Mouse (Mus musculus) lung, embryonic 14.5 days (tissue): Measurements from ENCODE around the gene Inpp5e. TPM values are rescaled to one million over a fixed set of nuclear protein-coding genes. Genes with fewer than 3 reads are reported as not detected.
A peak's percentile ranks its signal among the peaks of the same experiment; 100 is the strongest.

Source experiments
- ATAC-seq: fragments of 200-750 bp; cut with Nextera tagmentation; 2 replicates; pipeline ENCODE4 v1.8.0; 2017; ENCODE audit warnings: mild to moderate bottlenecking, moderate TSS enrichment, moderate library complexity; ENCODE audit not compliant: insufficient read depth
- DNase-seq: peaks from one replicate; pipeline ENCODE4 v3.0.0-alpha.2; 2015
- H3K27ac ChIP-seq: fragments of 300-500 bp; sonication (generic); 2 replicates; pipeline ENCODE4 v1.5.1; 2014; ENCODE audit warnings: low read depth, mild to moderate bottlenecking, moderate library complexity
- H3K27me3 ChIP-seq: fragments of 300-500 bp; sonication (generic); 2 replicates; pipeline ENCODE4 v1.6.1; 2014; ENCODE audit warnings: low read length, control low read depth; ENCODE audit not compliant: insufficient read depth
- H3K36me3 ChIP-seq: fragments of 300-500 bp; sonication (generic); 2 replicates; pipeline ENCODE4 v1.6.1; 2014; ENCODE audit warnings: control low read depth; ENCODE audit not compliant: insufficient read depth
- H3K4me1 ChIP-seq: fragments of 300-500 bp; sonication (generic); 2 replicates; pipeline ENCODE4 v1.6.1; 2014; ENCODE audit warnings: antibody characterized with exemption, control low read depth; ENCODE audit not compliant: insufficient read depth
- H3K4me2 ChIP-seq: fragments of 300-500 bp; sonication (generic); 2 replicates; pipeline ENCODE4 v1.6.1; 2014; ENCODE audit warnings: mild to moderate bottlenecking
- H3K4me3 ChIP-seq: fragments of 300-500 bp; sonication (generic); 2 replicates; pipeline ENCODE4 v1.5.1; 2014; ENCODE audit warnings: low read depth, low read length
- H3K9ac ChIP-seq: fragments of 300-500 bp; sonication (generic); 2 replicates; pipeline ENCODE4 v1.6.1; 2014
- H3K9me3 ChIP-seq: fragments of 300-500 bp; sonication (generic); 2 replicates; pipeline ENCODE4 v1.6.1; 2016; ENCODE audit warnings: low read depth, low read length, control low read depth
- CTCF ChIP-seq: IDR thresholded peaks from 2 replicates; pipeline ENCODE4 v1.5.1; 2016; ENCODE audit warnings: antibody characterized with exemption, low read depth
- WGBS: fragments of 180-500 bp; shearing (Covaris S2); extraction: QIAGEN DNeasy Blood & Tissue Kit; methylation state at CpG from one replicate; pipeline ENCODE4 v1.1.7; 2014; 5-methylcytosine and 5-hydroxymethylcytosine counted together
- polyA plus RNA-seq: library from polyadenylated mRNA; unstranded; fragments of >200 nt; fragmentation: Nextera tagmentation; extraction: Ambion mirVana; gene quantifications from 2 replicates; pipeline ENCODE4 v1.2.1, GENCODE M21; 2014

Inpp5e gene
- polyA plus RNA-seq, 1 experiment from 2014 or later: 22.4 TPM

DNA sequence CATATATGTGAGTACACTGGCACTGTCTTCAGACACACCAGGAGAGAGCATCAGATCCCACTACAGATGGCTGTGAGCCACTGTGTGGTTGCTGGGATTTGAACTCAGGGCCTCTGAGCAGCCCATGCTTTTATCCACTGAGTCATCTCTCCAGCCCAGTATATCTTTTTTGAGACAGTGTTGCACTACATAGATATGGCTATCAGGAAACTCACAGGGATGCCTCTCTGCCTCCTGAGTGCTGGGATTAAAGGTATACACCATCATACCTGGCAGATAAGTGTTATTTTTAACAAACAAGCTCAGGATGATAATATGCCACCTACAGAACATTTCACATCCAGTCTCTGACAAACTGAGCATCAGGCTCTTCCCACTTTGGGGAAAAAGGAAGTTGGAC, 8.1 kb upstream of the Inpp5e start:
- peaks cover 95% of the 10 kb centered on the region for H3K36me3 ChIP-seq
- H3K9ac ChIP-seq: no peak overlapping the region
- H3K27me3 ChIP-seq: no peaks in the 10 kb centered on the region
- H3K4me1 ChIP-seq: no peaks in the 10 kb centered on the region
- H3K4me2 ChIP-seq: no peak overlapping the region
- H3K27ac ChIP-seq: no peak overlapping the region
- no peak for DNase-seq
- H3K4me3 ChIP-seq: no peak overlapping the region
- ATAC-seq: no peak
- no peaks in the 10 kb centered on the region for H3K9me3 ChIP-seq
- no peak for TF ChIP-seq CTCF

DNA sequence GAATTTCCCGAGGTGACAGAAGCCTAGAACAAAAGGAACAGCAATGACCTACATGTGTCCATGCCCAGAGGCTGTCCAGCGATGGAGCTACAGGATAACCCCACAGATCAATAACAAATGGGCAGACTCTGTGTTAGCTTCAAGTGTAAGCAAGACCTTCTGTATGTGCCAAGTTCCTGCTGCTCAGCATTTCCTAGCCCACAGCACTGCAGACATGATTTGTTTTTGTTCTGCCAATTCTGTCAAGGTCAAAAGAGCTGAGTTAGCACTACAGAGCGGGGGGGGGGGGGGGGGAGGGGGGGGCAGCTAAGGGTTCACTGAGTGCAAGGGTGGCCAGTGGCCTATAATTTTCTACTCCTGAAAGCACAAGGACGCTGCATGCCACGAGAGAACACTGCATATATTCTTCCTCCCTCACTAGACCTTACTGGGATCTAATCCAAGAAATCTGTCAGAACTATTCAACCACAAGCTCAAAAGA, 2.0 kb upstream of the Inpp5e start:
- ATAC-seq (no peak), DNase-seq (no peak)
- H3K4me1 ChIP-seq: peaks cover 20% of the 10 kb centered on the region
- H3K4me2 ChIP-seq: no peak overlapping the region
- no peak overlapping the region for H3K4me3 ChIP-seq
- 0 out of 2 replicates have a peak overlapping the region, but pooled peaks have one; percentile 19 for H3K27ac ChIP-seq
- H3K9me3 ChIP-seq: no peaks in the 10 kb centered on the region
- H3K36me3 ChIP-seq: peaks cover 65% of the 10 kb centered on the region
- 59% methylated on average over 4 of the region's 5 CpGs for WGBS
- no peaks in the 10 kb centered on the region for H3K27me3 ChIP-seq
- TF ChIP-seq CTCF: no peak
- H3K9ac ChIP-seq: no peak overlapping the region

DNA sequence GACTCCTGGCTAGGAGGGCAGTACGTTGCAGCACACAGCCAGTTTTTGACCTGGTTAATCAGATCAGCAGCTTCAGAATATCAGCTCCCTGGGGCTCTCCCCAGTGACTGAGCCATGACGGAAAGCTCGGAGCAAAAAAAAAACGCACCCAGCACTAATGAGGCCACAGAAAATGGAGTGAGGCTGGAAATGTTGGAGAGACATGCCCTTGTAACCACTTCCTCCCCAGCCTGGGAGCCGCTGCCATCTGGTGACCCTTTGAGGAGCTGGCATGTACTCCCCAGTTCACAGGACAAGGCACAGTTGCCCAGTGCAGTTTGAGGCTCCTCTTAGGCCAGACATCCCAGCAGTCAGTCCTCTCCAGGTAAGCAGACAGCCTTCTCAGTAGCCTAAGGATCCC, 1.1 kb upstream of the Inpp5e start:
- Histone ChIP-seq H3K9me3 (no peaks in the 10 kb centered on the region), H3K36me3 (peaks cover 56% of the 10 kb centered on the region), H3K4me1 (peaks cover 20% of the 10 kb centered on the region), H3K4me2 (no peak overlapping the region), H3K4me3 (no peak overlapping the region), H3K9ac (no peak overlapping the region), H3K27ac (no peak overlapping the region), H3K27me3 (no peaks in the 10 kb centered on the region)
- ATAC-seq (no peak), DNase-seq (no peak)
- 65% methylated on average over 5 of the region's 5 CpGs for WGBS
- no peak for TF ChIP-seq CTCF

DNA sequence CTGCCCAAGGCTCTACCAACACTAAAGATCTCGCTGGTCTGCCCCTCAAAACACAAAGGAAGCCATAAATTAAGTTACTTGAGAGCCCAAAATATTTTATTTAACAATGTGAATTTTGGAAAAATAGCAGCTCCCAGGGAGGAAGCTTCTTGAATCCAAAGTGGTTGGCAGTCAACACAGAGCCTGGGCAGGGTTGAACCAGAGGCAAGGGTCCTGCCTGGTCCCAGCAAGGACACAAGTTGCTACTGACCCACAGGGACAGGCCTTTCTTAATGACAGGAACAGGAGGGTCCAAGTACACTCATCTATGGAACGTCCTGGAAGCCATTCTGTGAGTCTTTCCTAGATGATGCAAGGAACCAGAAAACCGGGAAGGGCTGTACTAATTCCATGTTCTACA, 359 bp upstream of the Inpp5e start:
- Histone ChIP-seq H3K4me2 (peak overlapping the region; percentile 91), H3K36me3 (peaks cover 51% of the 10 kb centered on the region), H3K9me3 (no peaks in the 10 kb centered on the region), H3K27ac (no peak overlapping the region), H3K4me3 (peak overlapping the region; percentile 95), H3K9ac (no peak overlapping the region), H3K4me1 (peaks cover 20% of the 10 kb centered on the region), H3K27me3 (no peaks in the 10 kb centered on the region)
- 58% methylated on average over 3 of the region's 3 CpGs for WGBS
- DNase-seq (no peak), ATAC-seq (no peak)
- no peak for TF ChIP-seq CTCF

DNA sequence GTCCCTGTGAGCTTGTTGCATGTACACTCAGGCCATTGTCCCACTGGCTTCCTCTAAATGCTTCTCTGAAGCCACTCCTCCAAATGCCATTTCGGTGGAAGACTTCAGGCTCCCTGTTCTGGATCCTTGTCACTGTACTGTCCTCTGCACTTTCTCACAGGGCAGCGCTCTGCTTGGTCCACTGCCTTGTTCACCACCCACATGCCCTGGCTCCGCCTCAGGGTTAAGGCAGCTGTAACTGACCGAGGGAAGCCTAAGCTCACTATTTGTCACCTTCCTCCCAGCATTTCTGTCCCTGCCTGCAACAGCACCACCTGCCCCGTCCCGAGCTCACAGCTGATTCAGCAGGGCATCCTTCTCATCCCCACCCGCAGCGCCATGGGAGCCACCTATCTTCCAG, 5.7 kb downstream of the Inpp5e start:
- DNase-seq: no peak

DNA sequence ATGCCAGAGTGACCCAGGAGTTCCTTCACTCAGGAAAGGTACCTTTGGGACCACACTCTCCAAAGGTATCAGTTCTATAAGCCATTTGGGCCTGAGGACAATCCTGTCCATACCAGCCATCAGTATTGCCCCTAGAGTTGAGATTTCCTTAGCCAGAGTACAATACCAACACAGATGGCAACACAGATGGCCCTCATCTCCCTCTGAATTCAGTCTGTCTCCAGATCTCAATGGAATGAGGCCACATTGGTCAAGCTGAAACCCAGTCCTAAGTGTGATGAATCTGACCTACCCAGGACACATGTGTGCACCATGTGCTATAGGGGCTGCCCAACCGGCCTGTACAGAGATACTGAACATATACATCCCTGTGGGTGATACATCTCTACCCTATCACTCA, 6.7 kb downstream of the Inpp5e start:
- Histone ChIP-seq H3K27me3 (no peaks in the 10 kb centered on the region), H3K4me3 (no peak overlapping the region), H3K9ac (no peak overlapping the region), H3K4me2 (no peak overlapping the region), H3K9me3 (no peaks in the 10 kb centered on the region), H3K4me1 (peaks cover 9% of the 10 kb centered on the region), H3K36me3 (peaks cover 68% of the 10 kb centered on the region), H3K27ac (no peak overlapping the region)
- ATAC-seq (no peak), DNase-seq (no peak)
- TF ChIP-seq CTCF: no peak
- WGBS: 81% methylated on average over 1 of the region's 1 CpGs

More for the DNA sequence above, 5.7 kb downstream of the Inpp5e start:
- TF ChIP-seq CTCF: no peak
- peaks cover 19% of the 10 kb centered on the region for H3K4me1 ChIP-seq
- no peak overlapping the region for H3K27ac ChIP-seq
- no peak overlapping the region for H3K9ac ChIP-seq
- ATAC-seq: no peak
- H3K4me3 ChIP-seq: no peak overlapping the region
- peaks cover 57% of the 10 kb centered on the region for H3K36me3 ChIP-seq
- no peaks in the 10 kb centered on the region for H3K9me3 ChIP-seq
- H3K4me2 ChIP-seq: no peak overlapping the region
- WGBS: 69% methylated on average over 8 of the region's 8 CpGs
- no peaks in the 10 kb centered on the region for H3K27me3 ChIP-seq

DNA sequence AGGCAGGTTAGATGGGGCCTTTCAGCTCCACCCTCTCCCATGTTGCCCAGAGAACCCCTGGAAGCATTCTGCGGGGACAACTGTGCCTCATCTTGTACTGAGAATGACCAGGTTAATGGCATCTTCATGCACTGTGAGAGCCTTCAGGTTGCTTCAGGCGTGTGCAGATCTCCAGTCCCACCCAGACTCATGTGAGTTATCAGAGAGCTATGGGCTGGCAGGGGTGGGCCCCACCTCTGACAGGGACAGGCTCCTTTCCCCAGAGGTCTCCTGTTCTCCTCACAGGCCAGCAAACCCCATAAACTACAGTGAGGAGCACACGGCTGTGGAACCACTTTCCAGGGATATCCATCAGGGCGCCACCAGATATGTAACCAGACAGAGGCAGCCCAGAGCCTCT, 8.0 kb downstream of the Inpp5e start:
- WGBS: 78% methylated on average over 4 of the region's 4 CpGs
- H3K9me3 ChIP-seq: no peaks in the 10 kb centered on the region
- no peak overlapping the region for H3K4me2 ChIP-seq
- no peak for TF ChIP-seq CTCF
- H3K9ac ChIP-seq: no peak overlapping the region
- H3K4me1 ChIP-seq: no peaks in the 10 kb centered on the region
- no peak overlapping the region for H3K4me3 ChIP-seq
- no peak overlapping the region for H3K27ac ChIP-seq
- no peak for ATAC-seq
- H3K36me3 ChIP-seq: peaks cover 72% of the 10 kb centered on the region
- DNase-seq: no peak
- no peaks in the 10 kb centered on the region for H3K27me3 ChIP-seq

DNA sequence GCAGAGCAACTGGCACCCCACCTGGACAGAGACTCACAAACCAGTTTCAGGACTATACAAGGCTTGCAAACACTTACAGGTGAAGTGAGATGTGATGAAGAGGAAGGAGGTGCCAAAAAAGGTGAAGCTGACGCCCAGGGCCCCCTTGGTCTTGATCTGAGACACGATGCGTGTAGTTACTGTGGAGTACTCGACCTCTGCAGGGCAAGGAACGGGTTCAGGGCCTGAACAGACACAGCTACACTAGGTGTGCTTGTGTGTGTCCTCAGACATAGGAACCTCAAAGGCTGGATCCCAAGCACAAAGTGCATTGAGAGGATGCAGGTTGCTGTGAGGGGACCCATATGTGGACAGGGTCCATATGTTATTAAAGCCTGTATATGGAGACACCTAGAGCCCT, 8.7 kb downstream of the Inpp5e start:
- Histone ChIP-seq H3K27ac (no peak overlapping the region), H3K9ac (no peak overlapping the region), H3K4me3 (no peak overlapping the region), H3K9me3 (no peaks in the 10 kb centered on the region), H3K27me3 (no peaks in the 10 kb centered on the region), H3K4me1 (no peaks in the 10 kb centered on the region), H3K36me3 (peaks cover 80% of the 10 kb centered on the region), H3K4me2 (no peak overlapping the region)
- ATAC-seq (no peak), DNase-seq (no peak)
- WGBS: 76% methylated on average over 5 of the region's 5 CpGs
- no peak for TF ChIP-seq CTCF
